Mouse (Mus musculus) intestine, embryonic 16.5 days (tissue): ENCODE data around the gene Olfr427. TPM values are rescaled to one million over a fixed set of nuclear protein-coding genes. Genes with fewer than 3 reads are reported as not detected.

Experiments used
- ATAC-seq: fragments of 200-750 bp; cut with Nextera tagmentation; 2 replicates; pipeline ENCODE4 v1.8.0; 2017; ENCODE audit warnings: moderate TSS enrichment, moderate library complexity
- H3K27ac ChIP-seq: fragments of 300-500 bp; sonication (generic); 2 replicates; pipeline ENCODE4 v1.5.1; 2014; ENCODE audit warnings: mild to moderate bottlenecking, low read length
- H3K27me3 ChIP-seq: fragments of 300-500 bp; sonication (generic); replicated peaks from 2 replicates; pipeline ENCODE4 v1.6.1; 2014; ENCODE audit warnings: low read length, control low read depth, mixed read lengths; ENCODE audit not compliant: control insufficient read depth, insufficient read depth
- H3K36me3 ChIP-seq: fragments of 300-500 bp; sonication (generic); 2 replicates; pipeline ENCODE4 v1.6.1; 2014; ENCODE audit warnings: low read length, control low read depth; ENCODE audit not compliant: control insufficient read depth, insufficient read depth
- H3K4me1 ChIP-seq: fragments of 300-500 bp; sonication (generic); 2 replicates; pipeline ENCODE4 v1.6.1; 2014; ENCODE audit warnings: low read length, control low read depth, mixed read lengths; ENCODE audit not compliant: control insufficient read depth, insufficient read depth
- H3K4me2 ChIP-seq: fragments of 300-500 bp; sonication (generic); 2 replicates; pipeline ENCODE4 v1.6.1; 2014; ENCODE audit warnings: low read depth, low read length, control low read depth
- H3K4me3 ChIP-seq: fragments of 300-500 bp; sonication (generic); 2 replicates; pipeline ENCODE4 v1.5.1; 2014; ENCODE audit warnings: mild to moderate bottlenecking, low read length
- H3K9ac ChIP-seq: fragments of 300-500 bp; sonication (generic); 2 replicates; pipeline ENCODE4 v1.6.1; 2014; ENCODE audit warnings: low read depth, low read length
- H3K9me3 ChIP-seq: fragments of 300-500 bp; sonication (generic); 2 replicates; pipeline ENCODE4 v1.6.1; 2016; ENCODE audit warnings: low read length, control low read depth; ENCODE audit not compliant: control insufficient read depth
- WGBS: fragments of 180-500 bp; shearing (Covaris S2); extraction: QIAGEN DNeasy Blood & Tissue Kit; methylation state at CpG from one replicate; pipeline ENCODE4 v1.1.7; 2014; 5-methylcytosine and 5-hydroxymethylcytosine counted together
- polyA plus RNA-seq: library from polyadenylated mRNA; unstranded; fragments of >200 nt; fragmentation: Nextera tagmentation; extraction: Ambion mirVana; gene quantifications from 2 replicates; pipeline ENCODE4 v1.2.1, GENCODE M21; 2015

The Olfr427 gene
- polyA plus RNA-seq, 1 experiment from 2014 or later, result not detected

GRCm38 (mm10) chr1:174084031-174084430 is 12.7 kb upstream of the Olfr427 start, which contains the start of gene Olfr429:
Gene Olfr429 (plus strand): TSS chr1:174084331.
- Histone ChIP-seq H3K9me3 (no peaks in the 10 kb centered on the region), H3K4me2 (no peak within 1 kb of the TSS), H3K4me3 (no peak within 1 kb of the TSS), H3K27ac (no peak within 1 kb of the TSS), H3K36me3 (no peaks in the 10 kb centered on the region), H3K27me3 (no peaks in the 10 kb centered on the region), H3K9ac (no peak within 1 kb of the TSS), H3K4me1 (no peaks in the 10 kb centered on the region)
- no peak for ATAC-seq
- WGBS, result 90% methylated on average over 2 of the region's 2 CpGs

GRCm38 (mm10) chr1:174103735-174104134 is 7.0 kb downstream of the Olfr427 start:
- H3K27me3 ChIP-seq, result no peaks in the 10 kb centered on the region
- no peaks in the 10 kb centered on the region for H3K36me3 ChIP-seq
- H3K9ac ChIP-seq, result no peak overlapping the region
- H3K4me1 ChIP-seq, result no peaks in the 10 kb centered on the region
- H3K9me3 ChIP-seq, result no peaks in the 10 kb centered on the region
- H3K4me2 ChIP-seq, result no peak overlapping the region
- no peak for ATAC-seq
- no peak overlapping the region for H3K4me3 ChIP-seq
- WGBS, result 61% methylated on average over 2 of the region's 2 CpGs
- no peak overlapping the region for H3K27ac ChIP-seq

GRCm38 (mm10) chr1:174121062-174121461 is 24.4 kb downstream of the Olfr427 start, which contains the start of gene Olfr231:
Gene Olfr231 (minus strand): TSS chr1:174121162.
- Histone ChIP-seq H3K36me3 (no peaks in the 10 kb centered on the region), H3K9ac (no peak within 1 kb of the TSS), H3K4me2 (no peak within 1 kb of the TSS), H3K9me3 (no peaks in the 10 kb centered on the region), H3K4me3 (no peak within 1 kb of the TSS), H3K27me3 (no peaks in the 10 kb centered on the region), H3K27ac (no peak within 1 kb of the TSS), H3K4me1 (no peaks in the 10 kb centered on the region)
- ATAC-seq, result no peak
- 55% methylated on average over 2 of the region's 2 CpGs for WGBS

GRCm38 (mm10) chr1:174131217-174131616 is 34.5 kb downstream of the Olfr427 start, which contains the start of gene Olfr424:
Gene Olfr424 (plus strand): TSS chr1:174131517.
- Histone ChIP-seq H3K9ac (no peak within 1 kb of the TSS), H3K36me3 (no peaks in the 10 kb centered on the region), H3K27me3 (no peaks in the 10 kb centered on the region), H3K4me1 (no peaks in the 10 kb centered on the region), H3K9me3 (no peaks in the 10 kb centered on the region), H3K4me3 (no peak within 1 kb of the TSS), H3K27ac (no peak within 1 kb of the TSS), H3K4me2 (no peak within 1 kb of the TSS)
- ATAC-seq, result no peak
- 77% methylated on average over 3 of the region's 3 CpGs for WGBS

- Histone ChIP-seq H3K4me3 (no peak overlapping the region), H3K36me3 (no peaks in the 10 kb centered on the region), H3K9me3 (no peaks in the 10 kb centered on the region), H3K4me1 (no peaks in the 10 kb centered on the region), H3K27me3 (no peaks in the 10 kb centered on the region), H3K4me2 (no peak overlapping the region), H3K27ac (no peak overlapping the region), H3K9ac (no peak overlapping the region)
- WGBS, result 84% methylated on average over 3 of the region's 3 CpGs
- no peak for ATAC-seq
These were observed 35.3 kb downstream of the Olfr427 start for GRCm38 (mm10) chr1:174131999-174132398.

- H3K4me2 ChIP-seq, result no peak overlapping the region
- no peak for ATAC-seq
- H3K4me3 ChIP-seq, result no peak overlapping the region
- H3K9me3 ChIP-seq, result no peaks in the 10 kb centered on the region
- H3K27me3 ChIP-seq, result no peaks in the 10 kb centered on the region
- H3K9ac ChIP-seq, result no peak overlapping the region
- no peaks in the 10 kb centered on the region for H3K36me3 ChIP-seq
- H3K27ac ChIP-seq, result no peak overlapping the region
- no peaks in the 10 kb centered on the region for H3K4me1 ChIP-seq
- 69% methylated on average over 2 of the region's 2 CpGs for WGBS
These were observed 44.7 kb downstream of the Olfr427 start for GRCm38 (mm10) chr1:174141384-174141783.

- H3K36me3 ChIP-seq, result no peaks in the 10 kb centered on the region
- H3K27me3 ChIP-seq, result no peaks in the 10 kb centered on the region
- no peak overlapping the region for H3K9ac ChIP-seq
- ATAC-seq, result no peak
- H3K4me2 ChIP-seq, result no peak overlapping the region
- no peak overlapping the region for H3K4me3 ChIP-seq
- no peaks in the 10 kb centered on the region for H3K4me1 ChIP-seq
- H3K9me3 ChIP-seq, result no peaks in the 10 kb centered on the region
- no peak overlapping the region for H3K27ac ChIP-seq
- WGBS, result 73% methylated on average over 1 of the region's 1 CpGs
These were observed 50.0 kb downstream of the Olfr427 start for GRCm38 (mm10) chr1:174146696-174147095.

GRCm38 (mm10) chr1:174149289-174149688 is 52.6 kb downstream of the Olfr427 start:
- no peak for ATAC-seq
- no peak overlapping the region for H3K9ac ChIP-seq
- H3K9me3 ChIP-seq, result no peaks in the 10 kb centered on the region
- H3K4me2 ChIP-seq, result no peak overlapping the region
- H3K4me1 ChIP-seq, result no peaks in the 10 kb centered on the region
- 82% methylated on average over 2 of the region's 2 CpGs for WGBS
- no peaks in the 10 kb centered on the region for H3K27me3 ChIP-seq
- no peak overlapping the region for H3K4me3 ChIP-seq
- no peaks in the 10 kb centered on the region for H3K36me3 ChIP-seq
- no peak overlapping the region for H3K27ac ChIP-seq
